Mouse (Mus musculus): ENCODE measurements at regions not wholly inside any gene's neighbourhood (a gene's known extent, or its start where the extent isn't known, plus 50 kb on each side); places are given as distances from the start of the nearest gene placed in this dataset.
"Not testable (repeated sequence)": the region's sequence is repeated elsewhere in the genome, so short reads cannot be mapped to it uniquely, and the experiment has no call there.

DNA sequence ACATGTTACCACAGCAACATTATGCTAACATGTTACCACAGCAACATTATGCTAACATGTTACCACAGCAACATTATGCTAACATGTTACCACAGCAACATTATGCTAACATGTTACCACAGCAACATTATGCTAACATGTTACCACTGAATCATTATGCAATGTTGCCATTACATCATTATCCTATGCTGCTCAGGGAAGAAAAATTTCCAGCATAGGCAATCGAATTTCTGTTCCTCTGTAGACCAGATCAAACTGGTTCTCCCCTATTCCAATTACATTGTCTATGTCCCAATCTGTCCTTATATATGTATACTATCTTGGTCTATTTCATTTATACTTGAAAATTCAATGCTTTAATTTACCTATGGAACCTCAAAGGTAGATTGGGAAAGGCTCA lies 61.3 kb upstream of the Rmdn2 start:
- DNase-seq: not testable (repeated sequence)

DNA sequence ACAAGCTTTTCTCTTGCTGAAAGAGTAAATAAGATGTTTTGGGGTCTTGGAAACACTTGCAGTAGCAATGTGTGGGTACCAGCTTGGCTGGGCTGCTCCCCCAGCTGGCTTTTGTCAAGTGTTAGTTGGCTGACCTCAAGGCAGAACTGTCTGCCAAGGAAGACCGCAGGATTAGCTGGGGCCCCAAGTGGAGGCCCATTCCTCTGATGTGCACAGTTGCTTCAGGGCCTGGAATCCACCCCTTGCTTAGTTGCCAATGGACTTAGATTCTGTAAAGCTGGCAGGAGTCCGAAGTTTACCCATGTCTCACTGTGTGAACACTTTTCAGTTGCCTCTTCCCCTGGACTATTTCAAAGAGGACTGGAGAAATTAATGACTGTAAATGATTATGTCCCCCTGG lies 57.8 kb upstream of the Rmdn2 start:
- DNase-seq: peak in 1 of 2 experiments; percentile 4

DNA sequence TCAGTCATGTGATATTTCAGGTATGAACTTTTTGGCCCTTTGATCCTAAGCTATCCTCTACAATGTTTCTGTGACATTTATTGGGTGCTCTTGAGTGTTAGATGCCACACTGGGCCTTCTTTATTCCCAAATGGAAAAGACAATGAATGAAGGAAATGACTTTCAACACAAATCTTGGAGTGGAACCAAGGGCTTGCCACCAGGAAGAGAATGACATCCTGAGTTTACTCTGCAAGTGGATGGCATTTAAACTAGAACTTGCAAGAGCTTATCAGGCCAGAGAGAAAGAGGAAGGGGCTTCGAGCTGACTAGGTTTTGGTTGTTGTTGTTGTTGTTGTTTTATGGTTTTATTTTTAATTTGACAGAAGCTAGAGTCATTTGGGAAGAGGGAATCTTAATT lies 56.1 kb upstream of the Rmdn2 start:
- DNase-seq: no peak
